Mouse (Mus musculus): ENCODE data around the gene Sox1. TPM values are rescaled to one million over a fixed set of nuclear protein-coding genes. Genes with fewer than 3 reads are reported as not detected.
A peak's percentile ranks its signal among the peaks of the same experiment; 100 is the strongest.

Gene Sox1
- polyA plus RNA-seq, 1 experiment from 2014 or later: not detected

DNA sequence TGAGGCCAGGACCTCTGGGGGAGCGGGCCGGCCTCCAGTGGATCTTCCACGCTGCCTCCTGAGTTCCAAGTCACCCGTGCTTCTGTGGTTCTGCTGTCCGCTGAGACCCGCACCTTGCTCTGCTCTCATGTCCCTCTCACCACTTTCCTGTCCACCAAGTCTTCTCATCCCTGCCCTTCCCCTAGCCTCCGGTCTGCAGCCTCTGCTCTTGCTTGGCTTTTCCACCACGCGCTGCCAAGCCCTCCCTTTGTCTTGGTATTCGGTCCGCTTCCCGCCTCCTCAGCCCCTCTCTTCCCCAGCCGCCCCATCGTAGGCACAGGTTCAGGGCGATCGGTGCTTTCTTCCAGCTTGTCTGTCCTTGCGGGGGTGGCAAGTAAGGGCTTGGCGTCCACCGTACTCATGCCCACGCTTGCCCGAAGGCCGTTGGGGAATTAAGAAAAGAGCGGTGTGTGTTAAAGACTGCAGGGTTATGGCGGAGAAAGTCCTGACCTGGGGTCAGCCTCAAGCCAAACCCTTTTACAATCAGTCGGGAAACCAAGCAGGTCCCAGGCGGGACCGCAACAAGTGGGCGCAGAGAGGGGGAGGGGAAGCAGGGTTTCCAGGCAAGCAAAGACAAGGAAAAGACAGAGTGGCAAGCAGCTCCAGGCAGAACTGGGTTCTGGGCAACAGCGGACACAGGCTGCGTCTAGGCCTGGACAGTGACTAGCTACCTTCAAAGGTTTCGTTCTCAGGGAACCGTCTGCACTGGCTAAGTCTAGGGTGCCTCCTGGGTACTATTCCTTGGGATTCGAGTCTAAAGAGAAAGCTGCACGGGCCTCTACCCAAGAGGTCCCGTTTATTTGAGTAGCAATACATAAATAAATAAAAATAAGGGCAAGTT, 6.5 kb downstream of the Sox1 start:
- Histone ChIP-seq H3K9ac (ENCODE audit: low read length) (no peak overlapping the region), H3K36me3 (ENCODE audit: control insufficient read depth, insufficient read depth, low read length) (no peaks in the 10 kb centered on the region), H3K9me3 (ENCODE audit: control insufficient read depth, low read length) (no peaks in the 10 kb centered on the region), H3K4me3 (ENCODE audit: low read depth, low read length) (no peak overlapping the region; the same call in 1 of the 2 replicates), H3K27ac (replicated peaks) (no peak overlapping the region), H3K4me1 (replicated peaks; ENCODE audit: control insufficient read depth, insufficient read depth) (no peaks in the 10 kb centered on the region), H3K4me2 (replicated peaks; ENCODE audit: low read depth) (no peak overlapping the region), H3K27me3 (ENCODE audit: control insufficient read depth, insufficient read depth, low read length) (peaks cover 34% of the 10 kb centered on the region)
- TF ChIP-seq CTCF (IDR thresholded peaks at IDR 0.05; ENCODE audit: low read depth) (no peak), EP300 (optimal IDR thresholded peaks at IDR 0.05) (no peak)
- no peak for ATAC-seq (ENCODE audit: low FRiP score, low TSS enrichment)
- DNase-seq (ENCODE audit: low spot score): no peak
- 3% methylated on average over 35 of the region's 35 CpGs for WGBS

DNA sequence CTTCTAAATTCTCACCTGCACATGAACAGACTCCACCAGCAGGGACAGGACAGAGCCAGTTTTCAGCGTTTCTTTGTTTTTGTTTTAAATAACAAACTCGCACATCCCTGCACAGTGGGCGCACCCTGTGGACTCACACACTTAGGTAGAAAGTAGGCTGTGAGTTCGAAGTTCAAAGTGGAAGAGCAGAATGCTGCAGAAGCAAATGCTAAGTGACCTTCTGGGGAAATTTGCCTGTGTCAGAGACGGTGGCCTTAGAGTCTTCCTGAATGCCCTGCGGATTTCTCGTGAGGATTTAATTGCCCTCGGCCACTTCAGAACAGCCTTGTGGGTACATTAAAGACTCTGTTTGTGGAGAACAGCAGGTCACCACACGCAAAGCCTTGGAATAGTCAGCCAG, 7.6 kb downstream of the Sox1 start:
- WGBS: 4% methylated on average over 9 of the region's 9 CpGs
- TF ChIP-seq CTCF (IDR thresholded peaks at IDR 0.05; ENCODE audit: low read depth): no peak
- peaks cover 23% of the 10 kb centered on the region; the same call in 1 of the 2 replicates for H3K27me3 ChIP-seq (ENCODE audit: control insufficient read depth, insufficient read depth, low read length)
- DNase-seq (ENCODE audit: low spot score) (no peak), ATAC-seq (ENCODE audit: low FRiP score, low TSS enrichment) (no peak)
- H3K4me2 ChIP-seq (replicated peaks; ENCODE audit: low read depth): no peak overlapping the region
- no peaks in the 10 kb centered on the region for H3K36me3 ChIP-seq (ENCODE audit: control insufficient read depth, insufficient read depth, low read length)
- no peaks in the 10 kb centered on the region for H3K9me3 ChIP-seq (ENCODE audit: control insufficient read depth, low read length)
- H3K4me3 ChIP-seq (ENCODE audit: low read depth, low read length): no peak overlapping the region
- no peaks in the 10 kb centered on the region for H3K4me1 ChIP-seq (replicated peaks; ENCODE audit: control insufficient read depth, insufficient read depth)
- no peak overlapping the region for H3K9ac ChIP-seq (ENCODE audit: low read length)
- no peak overlapping the region for H3K27ac ChIP-seq (replicated peaks)

DNA sequence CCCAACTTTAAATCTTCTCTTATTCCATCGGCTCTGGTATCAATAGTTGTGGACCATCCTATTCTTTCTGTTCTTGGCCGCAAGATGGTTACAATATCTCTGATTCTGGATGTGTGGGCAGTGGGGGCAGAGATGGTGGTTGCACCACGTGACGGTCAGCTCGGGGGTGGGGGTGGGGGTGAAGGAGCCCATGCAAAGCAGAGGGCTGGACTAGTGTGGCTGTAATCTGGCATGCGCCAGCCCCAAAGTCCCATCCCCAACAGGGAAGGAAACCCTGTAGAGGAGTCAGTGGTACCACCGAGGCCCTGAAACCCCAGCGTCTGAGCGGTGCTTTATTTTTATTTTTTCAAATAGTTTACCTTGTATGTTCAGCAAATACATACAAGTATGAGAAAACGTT, 12.9 kb downstream of the Sox1 start:
- TF ChIP-seq CTCF (IDR thresholded peaks at IDR 0.05; ENCODE audit: low read depth): no peak
- TF ChIP-seq EP300 (optimal IDR thresholded peaks at IDR 0.05): no peak
- no peaks in the 10 kb centered on the region for H3K9me3 ChIP-seq (ENCODE audit: control insufficient read depth, low read length)
- no peak overlapping the region for H3K27ac ChIP-seq (replicated peaks)
- no peak overlapping the region for H3K4me2 ChIP-seq (replicated peaks; ENCODE audit: low read depth)
- WGBS: 34% methylated on average over 10 of the region's 10 CpGs
- ATAC-seq (ENCODE audit: low FRiP score, low TSS enrichment) (no peak), DNase-seq (ENCODE audit: low spot score) (no peak)
- H3K4me1 ChIP-seq (replicated peaks; ENCODE audit: control insufficient read depth, insufficient read depth): no peaks in the 10 kb centered on the region
- H3K9ac ChIP-seq (ENCODE audit: low read length): no peak overlapping the region
- no peaks in the 10 kb centered on the region for H3K36me3 ChIP-seq (ENCODE audit: control insufficient read depth, insufficient read depth, low read length)
- H3K4me3 ChIP-seq (ENCODE audit: low read depth, low read length): no peak overlapping the region
- peaks cover 6% of the 10 kb centered on the region; the same call in 1 of the 2 replicates for H3K27me3 ChIP-seq (ENCODE audit: control insufficient read depth, insufficient read depth, low read length)

DNA sequence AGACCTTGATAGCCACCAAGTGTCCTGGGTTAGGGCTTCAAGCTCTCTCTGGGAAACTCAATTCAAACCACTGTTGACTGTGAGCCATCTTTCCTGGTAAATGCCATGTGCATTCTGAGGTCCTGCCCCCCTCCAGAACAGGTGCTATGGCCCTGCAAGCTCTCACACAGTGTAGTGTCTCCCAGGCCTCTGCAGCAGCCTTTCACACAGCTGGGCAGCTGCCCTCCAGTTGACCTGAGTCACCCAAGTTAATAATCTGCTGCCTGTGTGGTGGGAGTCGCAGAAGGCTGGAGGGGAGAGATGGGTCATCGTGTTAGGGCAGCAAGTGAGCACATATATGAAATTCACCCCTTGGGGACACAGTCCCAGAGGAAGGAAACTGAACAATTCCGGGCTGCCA, 14.9 kb downstream of the Sox1 start:
- Histone ChIP-seq H3K27ac (replicated peaks) (no peak overlapping the region), H3K9ac (ENCODE audit: low read length) (no peak overlapping the region), H3K4me3 (ENCODE audit: low read depth, low read length) (no peak overlapping the region), H3K4me1 (replicated peaks; ENCODE audit: control insufficient read depth, insufficient read depth) (no peaks in the 10 kb centered on the region), H3K27me3 (ENCODE audit: control insufficient read depth, insufficient read depth, low read length) (peaks cover 3% of the 10 kb centered on the region; the same call in 1 of the 2 replicates), H3K36me3 (ENCODE audit: control insufficient read depth, insufficient read depth, low read length) (no peaks in the 10 kb centered on the region), H3K4me2 (replicated peaks; ENCODE audit: low read depth) (no peak overlapping the region), H3K9me3 (ENCODE audit: control insufficient read depth, low read length) (no peaks in the 10 kb centered on the region)
- DNase-seq (ENCODE audit: low spot score) (no peak), ATAC-seq (ENCODE audit: low FRiP score, low TSS enrichment) (no peak)
- TF ChIP-seq EP300 (optimal IDR thresholded peaks at IDR 0.05) (no peak), CTCF (IDR thresholded peaks at IDR 0.05; ENCODE audit: low read depth) (no peak)
- WGBS: 47% methylated on average over 3 of the region's 3 CpGs

DNA sequence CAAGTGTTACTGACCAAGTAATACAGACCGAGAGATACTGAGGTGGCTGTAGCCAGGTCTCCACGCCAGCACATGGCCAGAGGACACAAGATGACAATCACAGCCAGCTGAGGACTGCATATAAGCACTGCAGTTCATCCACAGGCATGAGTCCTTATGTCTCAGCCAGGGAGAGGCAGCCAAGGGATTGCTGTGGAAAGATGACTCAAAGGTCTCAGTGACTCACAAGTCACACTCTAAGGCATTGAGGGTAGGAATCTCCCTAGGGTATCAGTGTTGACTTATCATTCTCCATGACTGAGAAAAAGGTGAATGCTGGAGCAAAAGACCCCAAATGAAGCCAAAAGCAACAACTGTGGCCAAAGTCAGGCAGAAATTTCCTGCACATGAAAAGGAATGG, 22.0 kb downstream of the Sox1 start:
- TF ChIP-seq CTCF (IDR thresholded peaks at IDR 0.05; ENCODE audit: low read depth) (no peak), EP300 (optimal IDR thresholded peaks at IDR 0.05) (no peak)
- Histone ChIP-seq H3K4me1 (replicated peaks; ENCODE audit: control insufficient read depth, insufficient read depth) (no peaks in the 10 kb centered on the region), H3K4me3 (ENCODE audit: low read depth, low read length) (no peak overlapping the region), H3K27ac (replicated peaks) (no peak overlapping the region), H3K9ac (ENCODE audit: low read length) (no peak overlapping the region), H3K27me3 (ENCODE audit: control insufficient read depth, insufficient read depth, low read length) (no peaks in the 10 kb centered on the region), H3K36me3 (ENCODE audit: control insufficient read depth, insufficient read depth, low read length) (no peaks in the 10 kb centered on the region), H3K9me3 (ENCODE audit: control insufficient read depth, low read length) (no peaks in the 10 kb centered on the region), H3K4me2 (replicated peaks; ENCODE audit: low read depth) (no peak overlapping the region)
- WGBS: 80% methylated on average over 2 of the region's 2 CpGs
- DNase-seq (ENCODE audit: low spot score): no peak
- no peak for ATAC-seq (ENCODE audit: low FRiP score, low TSS enrichment)

DNA sequence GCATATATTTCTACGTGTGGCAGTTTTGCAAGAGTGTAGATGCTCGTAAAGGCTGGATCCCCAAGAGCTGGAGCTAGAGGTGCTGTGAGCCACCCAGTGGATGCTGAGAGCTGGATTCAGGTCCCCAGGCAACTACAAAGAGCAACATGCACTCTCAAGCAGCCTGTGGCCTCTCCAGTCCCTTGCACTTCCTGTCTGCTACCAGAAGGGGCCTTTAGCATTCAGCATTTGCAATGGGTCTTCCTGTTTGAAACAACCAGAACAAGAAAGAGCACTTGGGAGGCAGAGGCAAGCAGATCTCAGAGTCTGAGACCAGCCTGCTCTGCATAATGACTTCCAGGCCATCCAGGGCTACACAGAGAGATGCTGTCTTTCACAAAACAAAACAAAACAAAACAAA, 25.4 kb downstream of the Sox1 start:
- H3K9ac ChIP-seq (ENCODE audit: low read length): no peak overlapping the region
- no peak for ATAC-seq (ENCODE audit: low FRiP score, low TSS enrichment)
- no peaks in the 10 kb centered on the region for H3K27me3 ChIP-seq (ENCODE audit: control insufficient read depth, insufficient read depth, low read length)
- H3K4me1 ChIP-seq (replicated peaks; ENCODE audit: control insufficient read depth, insufficient read depth): no peaks in the 10 kb centered on the region
- no peak for DNase-seq (ENCODE audit: low spot score)
- no peaks in the 10 kb centered on the region for H3K9me3 ChIP-seq (ENCODE audit: control insufficient read depth, low read length)
- no peak overlapping the region for H3K27ac ChIP-seq (replicated peaks)
- H3K36me3 ChIP-seq (ENCODE audit: control insufficient read depth, insufficient read depth, low read length): no peaks in the 10 kb centered on the region
- TF ChIP-seq EP300 (optimal IDR thresholded peaks at IDR 0.05) (no peak), CTCF (IDR thresholded peaks at IDR 0.05; ENCODE audit: low read depth) (peak; percentile 26; the same call in 1 of the 2 replicates)
- H3K4me2 ChIP-seq (replicated peaks; ENCODE audit: low read depth): no peak overlapping the region
- H3K4me3 ChIP-seq (ENCODE audit: low read depth, low read length): no peak overlapping the region
- 69% methylated on average over 2 of the region's 2 CpGs for WGBS

Data from stomach, postnatal 0 days (tissue).